Mouse (Mus musculus) urinary bladder, postnatal 36 days (tissue): ENCODE results near the gene C87977.
"Not testable (repeated sequence)": the region's sequence is repeated elsewhere in the genome, so short reads cannot be mapped to it uniquely, and the experiment has no call there.

Experiments
- DNase-seq, 2 experiments: peaks; one replicate each; pipeline ENCODE4 v3.0.0; 2022; ENCODE audit warnings: low spot score in 2 of 2, mixed read lengths in 1 of 2

C87977 gene

GRCm38 (mm10) chr4:144213218-144213617, at the start of gene C87977:
Gene C87977, minus strand, starts transcription at chr4:144213318.
- not testable (repeated sequence) for DNase-seq

GRCm38 (mm10) chr4:144254768-144255167, 41.6 kb upstream of the C87977 start:
- not testable (repeated sequence) for DNase-seq

- no peak for DNase-seq
Observed at GRCm38 (mm10) chr4:144190419-144190818, 22.7 kb downstream of the C87977 start, which contains the start of gene Oog2. Gene Oog2, plus strand, starts transcription at chr4:144190719.

GRCm38 (mm10) chr4:144162563-144162962, 50.6 kb downstream of the C87977 start, which contains the start of gene Oog3:
Gene Oog3, minus strand, starts transcription at chr4:144162663.
- DNase-seq: no peak
